8 mouse cellular contexts compared by ENCODE assay signal in the genomic region with DNA sequence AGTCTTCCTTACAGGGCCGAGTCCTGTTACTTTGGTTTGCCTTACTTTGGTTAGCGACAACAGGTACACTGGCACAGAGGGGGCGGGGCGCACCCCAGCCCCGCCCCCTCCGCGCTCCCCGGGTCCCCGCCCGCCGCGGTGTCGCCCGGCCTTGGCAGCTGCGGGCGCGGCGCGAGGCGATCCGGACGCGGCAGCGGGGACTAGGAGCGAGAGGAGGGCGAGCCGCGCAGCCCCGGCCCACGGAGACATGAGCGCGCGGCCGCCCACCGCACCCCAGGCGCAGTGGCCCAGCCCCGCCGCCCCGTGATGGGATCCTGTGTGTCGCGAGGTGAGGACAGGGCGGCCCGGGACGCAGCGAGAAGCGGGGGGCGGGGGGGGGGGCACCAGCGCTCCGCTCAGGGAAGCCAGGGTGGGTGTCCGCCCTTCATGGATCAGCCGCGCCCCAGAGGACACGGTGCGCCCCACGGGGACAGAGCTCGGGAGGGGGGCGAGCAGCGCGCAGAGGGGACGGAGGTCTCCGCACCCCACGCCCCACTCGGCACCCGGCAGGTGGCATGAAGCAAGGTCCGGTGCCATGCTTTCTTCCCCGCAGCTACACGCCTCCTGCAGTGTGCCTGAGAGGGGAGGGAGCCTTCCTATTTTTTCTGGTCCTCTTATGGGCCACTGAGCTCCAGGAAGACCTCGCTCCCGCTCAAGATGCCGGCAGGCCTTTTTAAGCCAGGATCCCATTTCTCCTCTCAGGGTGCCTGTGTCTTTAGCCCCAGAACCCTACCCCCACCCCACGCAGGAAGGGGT. TPM values are rescaled to one million over a fixed set of nuclear protein-coding genes. Genes with fewer than 3 reads are reported as not detected.
DNase-seq lines count a peak whose midpoint lies in the region; ATAC-seq and TF ChIP-seq lines count a peak whose summit lies in the region.

Gene Fam131c, plus strand, starts transcription at position 224 of the 795 bp plus-strand sequence.

- no peak for ATAC-seq in kidney, embryonic 14.5 days (ENCODE audit: low FRiP score, low TSS enrichment)

- peaks cover 20% of the 10 kb centered on the region for H3K27me3 ChIP-seq in kidney, embryonic 14.5 days (ENCODE audit: control insufficient read depth, insufficient read depth, low read length)

- WGBS in kidney, embryonic 14.5 days: 3% methylated on average over 58 of the region's 71 CpGs

- 0 out of 2 replicates have a peak within 1 kb of the TSS, but pooled peaks have one; percentile 16 for H3K4me3 ChIP-seq in embryonic fibroblast, embryonic 13.5 days (ENCODE audit: insufficient read depth, low read length)
- peak within 1 kb of the TSS; percentile 53 for H3K4me3 ChIP-seq in kidney, embryonic 14.5 days (ENCODE audit: low read length)

- no peak within 1 kb of the TSS for H3K27ac ChIP-seq in embryonic fibroblast, embryonic 13.5 days (ENCODE audit: insufficient read depth, low read length)
- no peak within 1 kb of the TSS for H3K27ac ChIP-seq in kidney, embryonic 14.5 days (ENCODE audit: low read depth, low read length)

- DNase-seq in cerebellum, postnatal 14 days: peak; percentile 38 to 54
- DNase-seq in cerebellum, adult 11 months: no peak
- DNase-seq in B cell, adult 2 months: peak; percentile 37 to 46
- DNase-seq in lung, postnatal 10 days: peak; percentile 31
- DNase-seq in thymus, postnatal 36 days: peak; percentile 12 to 25
- DNase-seq in layer of hippocampus, adult 11-12 months (ENCODE audit: low spot score): no peak

- no peaks in the 10 kb centered on the region for H3K9me3 ChIP-seq in kidney, embryonic 14.5 days (ENCODE audit: control insufficient read depth, low read length)

- no peaks in the 10 kb centered on the region for H3K36me3 ChIP-seq in kidney, embryonic 14.5 days (ENCODE audit: control insufficient read depth, insufficient read depth, low read length)

- no peaks in the 10 kb centered on the region for H3K4me1 ChIP-seq in embryonic fibroblast, embryonic 13.5 days (ENCODE audit: control insufficient read depth, insufficient read depth, low read length)
- no peaks in the 10 kb centered on the region for H3K4me1 ChIP-seq in kidney, embryonic 14.5 days (ENCODE audit: control insufficient read depth, insufficient read depth, low read length)

- no peak for TF ChIP-seq CTCF in embryonic fibroblast, embryonic 13.5 days (IDR thresholded peaks at IDR 0.05; ENCODE audit: borderline replicate concordance, insufficient read depth, low read length)

- peak within 1 kb of the TSS; percentile 64 for H3K9ac ChIP-seq in kidney, embryonic 14.5 days (ENCODE audit: low read depth, low read length)

- TF ChIP-seq POLR2A in embryonic fibroblast, embryonic 13.5 days (IDR thresholded peaks at IDR 0.05; ENCODE audit: low read depth, low read length): no peak

- peak within 1 kb of the TSS; percentile 100 for H3K4me2 ChIP-seq in kidney, embryonic 14.5 days (replicated peaks; ENCODE audit: low read depth, low read length)

RNA-seq across cellular contexts. Expression of gene Fam131c, which starts in this region (rescaled TPM):
- not detected in 2 replicates for polyA plus RNA-seq in embryonic fibroblast, embryonic 13.5 days (2011; ENCODE audit: insufficient read length, low read depth, missing spikeins)
- 1.9 and 2.5 TPM in 2 replicates for polyA plus RNA-seq in kidney, embryonic 14.5 days (2014; fragmentation: Nextera tagmentation; extraction: Ambion mirVana)

Comparison
In these comparisons a context has a peak if more than half of its experiments do, and no peak if none do; other contexts are left out.
1. DNase-seq: peak in cerebellum, postnatal 14 days (2 of 2), B cell, adult 2 months (2 of 2), lung, postnatal 10 days (single experiment) and thymus, postnatal 36 days (2 of 2); none in cerebellum, adult 11 months (single experiment) and layer of hippocampus, adult 11-12 months (single experiment).